Mouse (Mus musculus) embryonic stem cell, embryonic (primary cell): ENCODE measurements around the gene Nsmf.

Source experiments
- CTCF ChIA-PET, 4 experiments: fragments of 300-600 bp in 2 of 4; fragments of 350-600 bp in 2 of 4; sonication (Branson Sonifier 250); formaldehyde crosslinking; loops; one replicate each; lab custom pipeline; 2022; ENCODE audit warnings: inconsistent platforms in 2 of 4; lab: Charles Lee
- POLR2A ChIA-PET, 4 experiments: fragments of 300-600 bp in 2 of 4; fragments of 350-600 bp in 2 of 4; sonication (Branson Sonifier 250); formaldehyde crosslinking; loops; one replicate each; lab custom pipeline; 2022; ENCODE audit warnings: antibody characterized with exemption in 4 of 4, inconsistent platforms in 1 of 4; lab: Charles Lee

The Nsmf gene

GRCm38 (mm10) chr2:25054221-25055067 is at the start of gene Nsmf:
TSS of gene Nsmf (plus strand) at chr2:25054355.
- POLR2A ChIA-PET: interaction anchor here in 1 of 4 experiments (1.0 kb wide), 1 partner anchor 22 kb away, joined by 3 read pairs; no protein-coding TSS in a partner anchor
- CTCF ChIA-PET: interaction anchor here in 1 of 4 experiments (0.6 kb wide), 1 partner anchor 419 kb away, joined by 7 read pairs; no protein-coding TSS in a partner anchor

GRCm38 (mm10) chr2:25006767-25007166 is 47.4 kb upstream of the Nsmf start:
- POLR2A ChIA-PET: no interaction called here
- CTCF ChIA-PET: no interaction called here

DNA sequence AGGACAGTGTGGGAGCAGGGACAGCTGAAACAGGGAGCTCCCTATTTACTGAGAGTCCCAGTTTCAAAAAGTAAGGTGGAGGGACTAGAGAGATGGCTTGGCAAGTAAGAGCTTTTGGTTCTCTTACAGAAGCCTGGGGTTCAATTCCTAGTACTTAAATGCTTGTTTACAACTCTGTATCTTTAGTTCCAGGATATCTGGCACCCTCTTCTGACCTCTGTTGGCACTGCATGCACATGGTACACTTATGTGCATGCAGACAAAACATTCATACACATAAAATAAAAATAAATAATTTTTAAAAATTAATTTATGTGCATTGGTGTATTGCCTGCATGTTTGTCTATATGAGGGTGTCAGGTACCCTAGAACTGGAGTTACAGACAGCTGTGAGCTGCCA is 45.9 kb upstream of the Nsmf start:
- ChIA-PET POLR2A (interaction anchor here in 1 of 4 experiments (1.3 kb wide), 1 partner anchor 14 kb away, joined by 3 read pairs; no protein-coding TSS in a partner anchor), CTCF (interaction anchor here in 3 of 4 experiments (0.8 to 1.8 kb wide), 6 partner anchors 14 to 619 kb away, joined by 3 to 5 read pairs (median 4); partner anchors contain the start of gene Pnpla7 (in 1 of the 3))

DNA sequence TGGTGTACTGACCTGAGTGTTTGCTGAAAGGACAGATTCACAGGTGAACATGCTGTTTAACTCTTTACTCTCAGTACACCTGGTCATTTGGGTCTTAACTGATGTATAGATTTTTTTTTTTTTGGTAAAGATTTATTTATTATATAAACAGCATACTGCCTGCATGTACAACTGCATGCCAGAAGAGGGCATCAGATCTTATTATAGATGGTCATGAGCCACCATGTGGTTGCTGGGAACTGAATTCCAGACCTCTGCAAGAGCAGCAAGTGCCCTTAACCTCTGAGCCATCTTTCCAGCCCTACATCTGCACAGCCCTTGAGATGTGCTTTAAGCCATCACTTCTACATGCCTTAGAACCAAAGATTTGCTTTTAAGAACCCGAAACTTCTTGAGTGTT is 31.5 kb upstream of the Nsmf start:
- ChIA-PET POLR2A (interaction anchor here in 3 of 4 experiments (0.7 to 2.3 kb wide), 6 partner anchors 11 to 249 kb away, joined by 3 to 7 read pairs (median 3); partner anchors contain the start of gene Nrarp (in 1 of the 3)), CTCF (interaction anchor here (0.7 to 1.3 kb wide), 10 partner anchors 10 to 1386 kb away, joined by 3 to 7 read pairs (median 4); partner anchors contain the start of gene Inpp5e (in 1 of the 4))

DNA sequence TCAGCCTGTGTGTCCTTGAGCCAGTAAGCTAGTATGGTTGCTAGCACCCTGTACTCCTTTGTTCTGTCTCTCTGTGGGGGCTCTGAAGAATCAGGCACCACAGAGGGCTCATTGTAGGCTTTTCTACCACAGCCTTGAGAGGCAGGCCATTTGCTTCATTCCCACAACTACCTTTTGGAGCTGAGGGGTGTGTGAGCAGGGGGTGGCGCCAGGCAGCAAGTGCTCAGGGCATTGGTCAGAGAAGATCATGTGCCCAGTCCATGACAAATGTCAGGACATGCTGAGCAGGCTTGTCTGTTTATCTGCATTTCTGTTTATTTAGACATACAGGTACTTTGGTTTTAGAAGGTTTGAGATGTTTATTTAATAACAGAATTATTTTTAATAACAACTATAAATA is 29.0 kb upstream of the Nsmf start:
- ChIA-PET POLR2A (interaction anchor here in 2 of 4 experiments (0.7 to 1.8 kb wide), 10 partner anchors 11 to 200 kb away, joined by 3 to 5 read pairs (median 3); partner anchors contain the start of gene Mrpl41 (in 1 of the 2)), CTCF (interaction anchor here in 2 of 4 experiments (0.6 to 1.0 kb wide), 4 partner anchors 11 to 557 kb away, joined by 3 to 5 read pairs (median 4); no protein-coding TSS in a partner anchor)

DNA sequence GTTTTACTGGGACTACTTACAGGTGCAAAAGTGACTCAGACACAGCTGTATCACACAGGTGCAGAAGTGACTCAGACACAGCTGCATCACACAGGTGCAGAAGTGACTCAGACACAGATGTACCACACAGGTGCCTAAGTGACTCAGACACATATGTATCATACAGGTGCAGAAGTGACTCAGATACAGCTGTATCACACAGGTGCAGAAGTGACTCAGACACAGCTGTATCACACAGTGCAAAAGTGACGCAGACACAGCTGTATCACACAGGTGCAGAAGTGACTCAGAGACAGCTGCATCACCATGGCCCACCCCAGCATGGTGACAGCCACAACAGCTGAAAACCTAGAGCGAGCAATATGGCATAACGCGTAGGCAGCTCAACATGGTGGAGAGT is 19.2 kb upstream of the Nsmf start:
- ChIA-PET POLR2A (interaction anchor here in 1 of 4 experiments (2.0 kb wide), 1 partner anchor 100 kb away, joined by 4 read pairs; the partner anchor contains the start of gene Arrdc1), CTCF (no interaction called here)

DNA sequence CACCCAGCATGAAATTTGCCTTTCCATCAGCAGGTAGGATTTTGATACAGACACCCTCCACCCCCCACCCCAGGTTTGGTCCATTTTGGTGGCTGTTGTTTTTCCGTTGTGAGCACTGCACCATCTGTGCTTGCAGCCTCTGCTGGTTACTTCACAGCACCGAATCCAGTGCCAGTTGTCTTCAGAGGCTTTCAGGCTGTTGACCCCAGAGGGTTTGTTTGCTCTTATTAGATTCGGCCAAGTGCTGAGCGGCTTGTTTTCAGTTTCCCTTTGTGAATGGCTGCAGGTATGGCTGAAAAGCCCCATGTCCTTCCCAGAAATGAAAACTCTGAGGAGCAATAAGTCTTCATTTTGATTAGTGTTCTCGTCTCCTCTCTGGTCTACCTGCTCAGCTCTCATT is 14.1 kb upstream of the Nsmf start:
- ChIA-PET POLR2A (interaction anchor here in 1 of 4 experiments (2.0 kb wide), 1 partner anchor 8 kb away, joined by 6 read pairs; no protein-coding TSS in a partner anchor), CTCF (no interaction called here)

DNA sequence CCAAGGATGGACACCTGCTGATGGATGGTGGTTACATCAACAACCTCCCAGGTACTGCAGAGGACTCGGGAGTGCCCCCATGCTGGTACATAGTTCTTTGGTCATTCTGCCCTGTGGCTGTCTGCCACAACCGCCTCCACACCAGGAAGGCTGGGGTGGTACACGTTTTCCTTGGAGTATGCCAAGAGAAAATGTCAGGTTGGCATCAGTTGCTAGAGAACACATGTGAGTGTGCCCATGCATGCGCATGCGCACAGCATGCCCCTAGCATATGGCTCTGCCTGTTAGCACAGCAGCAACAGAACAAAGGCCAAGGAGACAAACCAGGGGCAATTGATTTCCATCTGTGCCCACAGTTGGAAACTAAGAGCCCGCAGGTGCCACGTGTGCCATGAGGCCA is 3.2 kb upstream of the Nsmf start:
- CTCF ChIA-PET: no interaction called here
- POLR2A ChIA-PET: no interaction called here

DNA sequence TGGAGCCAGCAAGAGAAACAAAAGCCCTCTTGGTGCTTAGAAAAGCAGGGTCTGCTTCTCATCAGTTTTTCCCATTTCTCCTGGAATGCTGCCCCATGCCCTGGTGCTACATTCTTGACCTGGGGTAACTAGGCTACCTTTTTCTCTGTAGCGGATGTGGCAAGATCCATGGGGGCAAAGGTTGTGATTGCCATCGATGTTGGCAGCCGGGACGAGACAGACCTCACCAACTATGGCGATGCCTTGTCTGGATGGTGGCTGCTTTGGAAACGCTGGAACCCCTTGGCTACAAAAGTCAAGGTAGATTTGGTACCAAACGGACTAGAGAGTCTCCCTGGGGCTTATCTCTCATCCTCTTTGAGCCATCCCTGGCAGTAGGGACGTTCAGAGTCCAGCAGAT is 2.7 kb upstream of the Nsmf start:
- CTCF ChIA-PET: no interaction called here

DNA sequence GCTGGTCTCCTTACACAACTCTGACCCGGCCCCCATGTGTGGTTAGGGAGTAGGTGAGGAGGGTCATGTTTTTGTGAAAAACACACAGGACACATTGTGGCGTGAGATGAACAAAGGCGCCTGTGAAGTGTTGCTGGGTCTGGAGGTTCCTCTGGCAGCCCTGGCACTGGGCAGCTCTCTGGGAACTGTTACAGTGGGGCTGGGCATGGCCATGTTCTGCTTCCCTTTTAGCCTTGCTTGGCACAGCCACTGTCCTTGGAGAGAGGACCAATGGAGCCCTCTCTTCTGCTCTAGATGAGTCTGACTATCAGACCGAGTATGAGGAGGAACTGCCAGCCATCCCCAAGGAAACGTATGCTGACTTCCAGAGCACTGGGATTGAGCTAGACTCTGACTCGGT is 1.1 kb upstream of the Nsmf start:
- POLR2A ChIA-PET: interaction anchor here in 2 of 4 experiments (0.6 to 1.3 kb wide), 2 partner anchors 11 to 231 kb away, joined by 3 to 6 read pairs; no protein-coding TSS in a partner anchor

More for the DNA sequence above, 2.7 kb upstream of the Nsmf start:
- POLR2A ChIA-PET: no interaction called here

DNA sequence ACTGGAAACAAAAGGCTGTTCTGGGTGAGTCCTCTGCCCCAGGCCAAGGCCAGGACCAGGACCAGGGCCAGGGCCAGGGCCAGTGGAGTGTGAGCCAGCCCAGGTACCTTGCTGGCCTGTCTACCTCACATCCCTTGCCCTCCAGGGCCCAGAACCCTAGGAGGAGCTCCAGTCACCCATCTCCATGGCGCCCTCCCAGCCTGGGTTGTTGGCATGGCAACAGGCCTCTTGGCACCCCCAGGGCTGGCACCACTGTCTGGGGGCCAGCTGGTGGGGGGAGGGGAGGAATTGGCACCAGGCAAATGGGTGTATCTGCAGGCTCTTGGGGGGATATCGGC is 882 bp downstream of the Nsmf start:
- CTCF ChIA-PET: interaction anchor here in 1 of 4 experiments (0.6 kb wide), 1 partner anchor 418 kb away, joined by 7 read pairs; no protein-coding TSS in a partner anchor
- POLR2A ChIA-PET: interaction anchor here in 1 of 4 experiments (1.0 kb wide), 1 partner anchor 21 kb away, joined by 3 read pairs; no protein-coding TSS in a partner anchor

More for the DNA sequence above, 1.1 kb upstream of the Nsmf start:
- CTCF ChIA-PET: interaction anchor here in 1 of 4 experiments (0.5 kb wide), 1 partner anchor 634 kb away, joined by 4 read pairs; no protein-coding TSS in a partner anchor

DNA sequence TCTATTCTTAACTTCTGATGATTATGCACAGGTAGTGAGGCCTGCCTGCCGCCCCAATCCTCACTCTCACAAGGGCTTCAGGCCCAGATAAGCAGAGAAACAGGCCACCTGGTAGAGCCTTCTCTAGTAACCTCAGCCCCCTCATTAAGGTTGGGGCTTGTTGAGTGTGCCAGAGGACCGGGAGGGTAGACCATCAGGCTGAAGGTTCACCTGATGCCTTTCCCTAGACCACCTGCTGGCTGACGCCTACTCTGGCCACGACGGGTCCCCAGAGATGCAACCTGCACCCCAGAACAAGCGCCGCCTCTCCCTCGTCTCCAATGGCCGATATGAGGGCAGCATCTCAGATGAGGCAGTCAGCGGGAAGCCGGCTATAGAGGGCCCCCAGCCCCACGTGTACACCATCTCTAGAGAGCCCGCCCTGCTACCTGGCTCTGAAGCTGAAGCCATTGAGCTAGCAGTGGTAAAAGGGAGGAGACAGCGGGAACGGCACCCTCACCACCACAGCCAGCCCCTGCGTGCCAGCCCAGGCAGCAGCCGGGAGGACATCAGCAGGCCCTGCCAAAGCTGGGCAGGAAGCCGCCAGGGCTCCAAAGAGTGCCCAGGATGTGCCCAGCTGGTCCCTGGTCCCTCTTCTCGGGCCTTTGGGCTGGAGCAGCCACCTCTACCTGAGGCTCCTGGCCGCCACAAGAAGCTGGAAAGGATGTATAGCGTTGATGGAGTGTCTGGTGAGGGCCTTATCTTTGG is 1.4 kb downstream of the Nsmf start:
- ChIA-PET CTCF (interaction anchor here in 1 of 4 experiments (0.6 to 0.7 kb wide), 2 partner anchors 173 to 417 kb away, joined by 4 to 7 read pairs; no protein-coding TSS in a partner anchor), POLR2A (interaction anchor here in 3 of 4 experiments (0.5 to 2.5 kb wide), 7 partner anchors 8 to 93 kb away, joined by 3 to 17 read pairs (median 3); partner anchors contain the start of gene Dph7 (in 1 of the 3))

GRCm38 (mm10) chr2:25058926-25059325 is 4.8 kb downstream of the Nsmf start:
- ChIA-PET POLR2A (interaction anchor here in 3 of 4 experiments (0.5 to 1.4 kb wide), 6 partner anchors 9 to 1869 kb away, joined by 3 to 4 read pairs (median 4); partner anchors contain the start of gene Tubb4b (in 1 of the 3)), CTCF (interaction anchor here in 2 of 4 experiments (0.6 to 0.8 kb wide), 2 partner anchors 19 to 36 kb away, joined by 3 to 6 read pairs; partner anchors contain the start of gene Noxa1 (in 1 of the 2))

GRCm38 (mm10) chr2:25063523-25063922 is 9.4 kb downstream of the Nsmf start:
- POLR2A ChIA-PET: interaction anchor here in 1 of 4 experiments (0.7 kb wide), 1 partner anchor 15 kb away, joined by 7 read pairs; no protein-coding TSS in a partner anchor
- CTCF ChIA-PET: interaction anchor here in 1 of 4 experiments (0.6 kb wide), 1 partner anchor 199 kb away, joined by 3 read pairs; the partner anchor contains the start of gene Tprn

DNA sequence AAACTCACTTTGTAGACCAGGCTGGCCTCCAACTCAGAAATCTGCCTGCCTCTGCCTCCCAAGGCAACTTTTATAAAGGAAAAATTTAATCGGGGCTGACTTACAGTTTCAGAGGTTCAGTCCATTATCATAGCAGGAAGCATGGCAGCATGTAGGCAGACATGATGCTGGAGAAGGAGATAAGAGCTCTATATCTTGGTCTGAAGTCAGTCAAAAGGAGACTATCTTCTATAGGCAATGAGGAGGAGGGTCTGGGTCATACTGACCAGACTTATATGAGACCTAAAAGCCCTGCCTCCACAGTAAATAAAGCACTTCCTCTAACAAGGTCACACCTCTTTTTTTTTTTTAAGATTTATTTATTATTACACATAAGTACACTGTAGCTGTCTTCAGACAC is 10.1 kb downstream of the Nsmf start:
- CTCF ChIA-PET: interaction anchor here in 2 of 4 experiments (0.6 to 0.7 kb wide), 3 partner anchors 15 to 711 kb away, joined by 3 read pairs; partner anchors contain the start of gene Tprn (in 1 of the 2)

DNA sequence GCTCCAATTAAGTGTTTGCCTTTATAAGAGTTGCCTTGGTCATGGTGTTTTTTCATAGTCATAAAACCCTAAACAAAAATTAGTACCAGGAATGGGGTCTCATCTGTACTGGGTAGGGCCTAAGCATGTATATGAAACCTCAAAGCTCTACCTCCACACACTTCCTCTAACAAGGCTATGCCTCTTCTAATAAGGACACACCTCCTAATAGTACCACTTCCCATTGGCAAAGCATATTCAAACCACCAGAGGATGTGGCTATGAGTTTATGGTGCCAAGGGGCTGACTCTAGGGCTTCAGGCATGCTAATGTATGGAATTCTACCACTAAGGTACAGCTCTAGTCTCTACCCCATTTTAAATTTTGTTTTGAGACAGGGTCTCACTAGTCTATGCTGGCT is 11.4 kb downstream of the Nsmf start:
- ChIA-PET POLR2A (interaction anchor here in 1 of 4 experiments (0.9 to 2.6 kb wide), 3 partner anchors 9 to 129 kb away, joined by 3 to 9 read pairs (median 3); no protein-coding TSS in a partner anchor), CTCF (interaction anchor here in 2 of 4 experiments (0.5 to 0.8 kb wide), 3 partner anchors 61 to 161 kb away, joined by 3 to 5 read pairs (median 3); no protein-coding TSS in a partner anchor)

More for the DNA sequence above, 10.1 kb downstream of the Nsmf start:
- POLR2A ChIA-PET: interaction anchor here in 1 of 4 experiments (2.6 kb wide), 1 partner anchor 8 kb away, joined by 9 read pairs; no protein-coding TSS in a partner anchor

- CTCF ChIA-PET: interaction anchor here in 1 of 4 experiments (0.7 to 1.2 kb wide), 2 partner anchors 18 to 58 kb away, joined by 3 to 4 read pairs; no protein-coding TSS in a partner anchor
- POLR2A ChIA-PET: interaction anchor here in 2 of 4 experiments (0.6 to 2.6 kb wide), 5 partner anchors 9 to 434 kb away, joined by 3 to 17 read pairs (median 4); partner anchors contain the start of gene Fbxw5 (in 1 of the 2)
These were observed 12.4 kb downstream of the Nsmf start for GRCm38 (mm10) chr2:25066552-25066951.
